Mouse (Mus musculus): ENCODE measurements around the gene Gm8271.
"Not testable (repeated sequence)": the region's sequence is repeated elsewhere in the genome, so short reads cannot be mapped to it uniquely, and the experiment has no call there.

Gm8271 gene

GRCm38 (mm10) chr14:5185493-5185892 is at the start of gene Gm8271:
TSS of gene Gm8271 (plus strand) at chr14:5185793.
- not testable (repeated sequence) for DNase-seq (ENCODE audit: extremely low read depth, insufficient read length, low spot score)

DNA sequence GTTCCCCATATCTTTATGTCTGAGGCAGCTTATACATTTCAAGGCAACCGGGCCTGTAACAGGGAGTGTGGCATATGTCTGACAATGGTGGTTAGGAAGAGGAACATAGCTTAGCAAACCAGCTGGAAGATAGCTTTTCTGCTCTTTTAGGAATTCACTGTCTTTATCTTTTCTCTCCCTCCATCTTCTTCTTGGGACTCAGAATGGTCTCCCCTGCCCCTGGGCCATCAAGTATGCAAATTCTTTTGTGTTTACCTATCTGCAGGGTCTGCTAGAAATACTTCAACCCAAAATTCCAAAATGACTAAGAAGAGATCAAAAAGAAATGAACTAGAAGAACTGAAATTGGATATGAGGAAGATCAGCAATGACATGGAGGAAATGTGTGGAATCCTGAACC is 21.4 kb upstream of the Gm8271 start, which contains the start of gene Gm3317:
Gm3317 (plus strand) TSS at position 301 of the 400 bp plus-strand sequence.
- not testable (repeated sequence) for DNase-seq (ENCODE audit: extremely low read depth, insufficient read length, low spot score)
